Mouse (Mus musculus): ENCODE measurements around the gene Srf. TPM values are rescaled to one million over a fixed set of nuclear protein-coding genes. Genes with fewer than 3 reads are reported as not detected.

Gene Srf
- polyA plus RNA-seq, 1 experiment from 2014 or later = 8.2 TPM

GRCm38 (mm10) chr17:46591406-46591805, 35.4 kb upstream of the Srf start:
- no peak for ATAC-seq (ENCODE audit: low FRiP score, low TSS enrichment)
- Histone ChIP-seq H3K9ac (replicated peaks; ENCODE audit: low read length) (no peak overlapping the region), H3K9me3 (ENCODE audit: low read length) (no peaks in the 10 kb centered on the region), H3K27ac (ENCODE audit: low read length) (no peak overlapping the region), H3K4me2 (replicated peaks; ENCODE audit: low read depth, low read length) (no peak overlapping the region), H3K4me3 (ENCODE audit: low read length) (no peak overlapping the region), H3K27me3 (ENCODE audit: insufficient read depth, low read length) (no peaks in the 10 kb centered on the region), H3K4me1 (ENCODE audit: insufficient read depth, low read length) (peaks cover 15% of the 10 kb centered on the region), H3K36me3 (ENCODE audit: insufficient read depth, low read length) (peaks cover 41% of the 10 kb centered on the region)
- 82% methylated on average over 19 of the region's 19 CpGs for WGBS

GRCm38 (mm10) chr17:46590439-46590838, 34.5 kb upstream of the Srf start:
- peaks cover 50% of the 10 kb centered on the region for H3K36me3 ChIP-seq (ENCODE audit: insufficient read depth, low read length)
- 80% methylated on average over 7 of the region's 7 CpGs for WGBS
- no peak for ATAC-seq (ENCODE audit: low FRiP score, low TSS enrichment)

GRCm38 (mm10) chr17:46589635-46590314, 33.8 kb upstream of the Srf start:
- Histone ChIP-seq H3K27me3 (ENCODE audit: insufficient read depth, low read length) (no peaks in the 10 kb centered on the region), H3K4me3 (ENCODE audit: low read length) (no peak overlapping the region), H3K9ac (replicated peaks; ENCODE audit: low read length) (no peak overlapping the region), H3K9me3 (ENCODE audit: low read length) (no peaks in the 10 kb centered on the region), H3K27ac (ENCODE audit: low read length) (no peak overlapping the region), H3K4me1 (ENCODE audit: insufficient read depth, low read length) (peaks cover 4% of the 10 kb centered on the region), H3K4me2 (replicated peaks; ENCODE audit: low read depth, low read length) (no peak overlapping the region), H3K36me3 (ENCODE audit: insufficient read depth, low read length) (peaks cover 54% of the 10 kb centered on the region)
- whole genome bisulfite sequencing = 88% methylated on average over 16 of the region's 16 CpGs
- no peak for ATAC-seq (ENCODE audit: low FRiP score, low TSS enrichment)

More at GRCm38 (mm10) chr17:46590439-46590838, 34.5 kb upstream of the Srf start:
- no peaks in the 10 kb centered on the region for H3K27me3 ChIP-seq (ENCODE audit: insufficient read depth, low read length)
- H3K27ac ChIP-seq (ENCODE audit: low read length) = no peak overlapping the region
- no peak overlapping the region for H3K4me3 ChIP-seq (ENCODE audit: low read length)
- H3K9me3 ChIP-seq (ENCODE audit: low read length) = no peaks in the 10 kb centered on the region
- H3K9ac ChIP-seq (replicated peaks; ENCODE audit: low read length) = no peak overlapping the region
- H3K4me1 ChIP-seq (ENCODE audit: insufficient read depth, low read length) = peaks cover 10% of the 10 kb centered on the region
- no peak overlapping the region for H3K4me2 ChIP-seq (replicated peaks; ENCODE audit: low read depth, low read length)

GRCm38 (mm10) chr17:46588913-46589312, 32.9 kb upstream of the Srf start:
- no peak for ATAC-seq (ENCODE audit: low FRiP score, low TSS enrichment)
- H3K27me3 ChIP-seq (ENCODE audit: insufficient read depth, low read length) = no peaks in the 10 kb centered on the region
- peaks cover 57% of the 10 kb centered on the region for H3K36me3 ChIP-seq (ENCODE audit: insufficient read depth, low read length)
- H3K9ac ChIP-seq (replicated peaks; ENCODE audit: low read length) = no peak overlapping the region
- no peaks in the 10 kb centered on the region for H3K9me3 ChIP-seq (ENCODE audit: low read length)
- no peak overlapping the region for H3K4me2 ChIP-seq (replicated peaks; ENCODE audit: low read depth, low read length)
- 91% methylated on average over 6 of the region's 6 CpGs for WGBS
- no peaks in the 10 kb centered on the region for H3K4me1 ChIP-seq (ENCODE audit: insufficient read depth, low read length)
- no peak overlapping the region for H3K4me3 ChIP-seq (ENCODE audit: low read length)
- no peak overlapping the region for H3K27ac ChIP-seq (ENCODE audit: low read length)

- Histone ChIP-seq H3K4me1 (ENCODE audit: insufficient read depth, low read length) (no peaks in the 10 kb centered on the region), H3K4me3 (ENCODE audit: low read length) (no peak overlapping the region), H3K4me2 (replicated peaks; ENCODE audit: low read depth, low read length) (no peak overlapping the region), H3K36me3 (ENCODE audit: insufficient read depth, low read length) (peaks cover 57% of the 10 kb centered on the region), H3K9ac (replicated peaks; ENCODE audit: low read length) (no peak overlapping the region), H3K27me3 (ENCODE audit: insufficient read depth, low read length) (no peaks in the 10 kb centered on the region), H3K27ac (ENCODE audit: low read length) (no peak overlapping the region), H3K9me3 (ENCODE audit: low read length) (no peaks in the 10 kb centered on the region)
- 84% methylated on average over 9 of the region's 9 CpGs for WGBS
- no peak for ATAC-seq (ENCODE audit: low FRiP score, low TSS enrichment)
These were observed 32.2 kb upstream of the Srf start for GRCm38 (mm10) chr17:46588173-46588572.

GRCm38 (mm10) chr17:46586327-46586726, 30.4 kb upstream of the Srf start:
- Histone ChIP-seq H3K9me3 (ENCODE audit: low read length) (no peaks in the 10 kb centered on the region), H3K4me1 (ENCODE audit: insufficient read depth, low read length) (no peaks in the 10 kb centered on the region), H3K27me3 (ENCODE audit: insufficient read depth, low read length) (no peaks in the 10 kb centered on the region), H3K9ac (replicated peaks; ENCODE audit: low read length) (no peak overlapping the region), H3K4me2 (replicated peaks; ENCODE audit: low read depth, low read length) (no peak overlapping the region), H3K36me3 (ENCODE audit: insufficient read depth, low read length) (peaks cover 73% of the 10 kb centered on the region), H3K27ac (ENCODE audit: low read length) (no peak overlapping the region), H3K4me3 (ENCODE audit: low read length) (no peak overlapping the region)
- no peak; the same call in 1 of the 2 replicates for ATAC-seq (ENCODE audit: low FRiP score, low TSS enrichment)
- WGBS = 97% methylated on average over 8 of the region's 8 CpGs

- ATAC-seq (ENCODE audit: low FRiP score, low TSS enrichment) = peak; percentile 63; the same call in 1 of the 2 replicates
- peaks cover 83% of the 10 kb centered on the region for H3K36me3 ChIP-seq (ENCODE audit: insufficient read depth, low read length)
- no peak overlapping the region for H3K4me2 ChIP-seq (replicated peaks; ENCODE audit: low read depth, low read length)
- H3K9me3 ChIP-seq (ENCODE audit: low read length) = peaks cover 6% of the 10 kb centered on the region; the same call in 1 of the 2 replicates
- H3K4me3 ChIP-seq (ENCODE audit: low read length) = no peak overlapping the region
- H3K27me3 ChIP-seq (ENCODE audit: insufficient read depth, low read length) = no peaks in the 10 kb centered on the region
- H3K9ac ChIP-seq (replicated peaks; ENCODE audit: low read length) = no peak overlapping the region
- H3K4me1 ChIP-seq (ENCODE audit: insufficient read depth, low read length) = no peaks in the 10 kb centered on the region
- H3K27ac ChIP-seq (ENCODE audit: low read length) = no peak overlapping the region
- 60% methylated on average over 5 of the region's 5 CpGs for WGBS
These were observed 22.7 kb upstream of the Srf start for GRCm38 (mm10) chr17:46578650-46579049.

- H3K9ac ChIP-seq (replicated peaks; ENCODE audit: low read length) = no peak overlapping the region
- peaks cover 82% of the 10 kb centered on the region for H3K36me3 ChIP-seq (ENCODE audit: insufficient read depth, low read length)
- no peak overlapping the region for H3K27ac ChIP-seq (ENCODE audit: low read length)
- no peak overlapping the region for H3K4me3 ChIP-seq (ENCODE audit: low read length)
- H3K4me2 ChIP-seq (replicated peaks; ENCODE audit: low read depth, low read length) = no peak overlapping the region
- no peaks in the 10 kb centered on the region for H3K4me1 ChIP-seq (ENCODE audit: insufficient read depth, low read length)
- peaks cover 6% of the 10 kb centered on the region; the same call in 1 of the 2 replicates for H3K9me3 ChIP-seq (ENCODE audit: low read length)
- no peak for ATAC-seq (ENCODE audit: low FRiP score, low TSS enrichment)
- 85% methylated on average over 13 of the region's 13 CpGs for WGBS
- H3K27me3 ChIP-seq (ENCODE audit: insufficient read depth, low read length) = no peaks in the 10 kb centered on the region
These were observed 20.1 kb upstream of the Srf start for GRCm38 (mm10) chr17:46576070-46576469.

GRCm38 (mm10) chr17:46574535-46574934, 18.6 kb upstream of the Srf start:
- no peak overlapping the region for H3K4me2 ChIP-seq (replicated peaks; ENCODE audit: low read depth, low read length)
- H3K9me3 ChIP-seq (ENCODE audit: low read length) = no peaks in the 10 kb centered on the region
- no peak for ATAC-seq (ENCODE audit: low FRiP score, low TSS enrichment)
- no peak overlapping the region for H3K9ac ChIP-seq (replicated peaks; ENCODE audit: low read length)
- WGBS = 91% methylated on average over 7 of the region's 7 CpGs
- H3K36me3 ChIP-seq (ENCODE audit: insufficient read depth, low read length) = peaks cover 80% of the 10 kb centered on the region
- no peaks in the 10 kb centered on the region for H3K27me3 ChIP-seq (ENCODE audit: insufficient read depth, low read length)
- no peaks in the 10 kb centered on the region for H3K4me1 ChIP-seq (ENCODE audit: insufficient read depth, low read length)
- no peak overlapping the region for H3K27ac ChIP-seq (ENCODE audit: low read length)
- no peak overlapping the region for H3K4me3 ChIP-seq (ENCODE audit: low read length)

GRCm38 (mm10) chr17:46571005-46571404, 15.0 kb upstream of the Srf start:
- Histone ChIP-seq H3K27me3 (ENCODE audit: insufficient read depth, low read length) (no peaks in the 10 kb centered on the region), H3K4me3 (ENCODE audit: low read length) (no peak overlapping the region), H3K9me3 (ENCODE audit: low read length) (no peaks in the 10 kb centered on the region), H3K36me3 (ENCODE audit: insufficient read depth, low read length) (peaks cover 75% of the 10 kb centered on the region), H3K4me2 (replicated peaks; ENCODE audit: low read depth, low read length) (no peak overlapping the region), H3K4me1 (ENCODE audit: insufficient read depth, low read length) (no peaks in the 10 kb centered on the region), H3K9ac (replicated peaks; ENCODE audit: low read length) (no peak overlapping the region), H3K27ac (ENCODE audit: low read length) (peak overlapping the region; percentile 46; the same call in 1 of the 2 replicates)
- 88% methylated on average over 11 of the region's 11 CpGs for WGBS
- no peak for ATAC-seq (ENCODE audit: low FRiP score, low TSS enrichment)

All from kidney, embryonic 16.5 days (tissue).